Mouse (Mus musculus): ENCODE data around the gene Efemp2.

- TF ChIP-seq CTCF (IDR thresholded peaks at IDR 0.05; ENCODE audit: control insufficient read depth, insufficient read depth, insufficient read length) (no peak), MAX (IDR thresholded peaks at IDR 0.05) (no peak)
Observed at GRCm38 (mm10) chr19:5516906-5517505, 43.3 kb downstream of the Efemp2 start.

Data from C2C12 (cell line).